Mouse (Mus musculus) MEL (cell line): ENCODE results near the gene Dnase1l3.

Experiments
- CTCF ChIP-seq, 3 experiments: IDR thresholded peaks in 2 of 3; conservative IDR thresholded peaks in 1 of 3; 2 replicates each; pipeline ENCODE4 v1.5.1; 2011 to 2012; ENCODE audit warnings: low read length in 3 of 3, low read depth in 2 of 3, mild to moderate bottlenecking in 2 of 3, improper control_type of control experiment in 1 of 3, inconsistent platforms in 1 of 3, mixed read lengths in 1 of 3, moderate library complexity in 1 of 3; ENCODE audit not compliant: control insufficient read depth in 1 of 3, insufficient read depth in 1 of 3, poor library complexity in 1 of 3, severe bottlenecking in 1 of 3
- ETS1 ChIP-seq: IDR thresholded peaks from 2 replicates; pipeline ENCODE4 v1.6.1; 2012; ENCODE audit warnings: low read depth, mild to moderate bottlenecking, inconsistent platforms, low read length, improper control_type of control experiment, moderate library complexity
- KAT2A ChIP-seq: conservative IDR thresholded peaks from 2 replicates; pipeline ENCODE4 v1.6.1; 2012; ENCODE audit warnings: low read depth, low read length, improper control_type of control experiment, inconsistent platforms
- MYC ChIP-seq: IDR thresholded peaks from 2 replicates; pipeline ENCODE4 v1.6.1; 2011; ENCODE audit warnings: low read depth, mild to moderate bottlenecking, low read length, improper control_type of control experiment, moderate library complexity
- POLR2A ChIP-seq, 2 experiments: IDR thresholded peaks; 2 replicates each; pipeline ENCODE4 v1.6.1; 2011 to 2012; ENCODE audit warnings: low read length in 2 of 2, mild to moderate bottlenecking in 2 of 2, control low read depth in 1 of 2, improper control_type of control experiment in 1 of 2, low read depth in 1 of 2, moderate library complexity in 1 of 2; ENCODE audit not compliant: control insufficient read depth in 1 of 2, insufficient read depth in 1 of 2, poor library complexity in 1 of 2
- POLR2AphosphoS5 ChIP-seq: IDR thresholded peaks from 2 replicates; pipeline ENCODE4 v1.6.1; 2012; ENCODE audit warnings: low read depth, borderline replicate concordance, mild to moderate bottlenecking, inconsistent platforms, low read length, moderate library complexity, mixed read lengths
- UBTF ChIP-seq: IDR thresholded peaks from 2 replicates; pipeline ENCODE4 v1.6.1; 2012; ENCODE audit warnings: low read depth, mild to moderate bottlenecking, inconsistent platforms, low read length, improper control_type of control experiment, moderate library complexity, borderline replicate concordance; ENCODE audit not compliant: insufficient read depth
- USF1 ChIP-seq: IDR thresholded peaks from 2 replicates; pipeline ENCODE4 v1.6.1; 2014; ENCODE audit warnings: low read depth, mild to moderate bottlenecking, inconsistent platforms, low read length, improper control_type of control experiment, moderate library complexity

- TF ChIP-seq POLR2A (IDR thresholded peaks at IDR 0.05; ENCODE audit: control insufficient read depth in 1 of 2, insufficient read depth in 1 of 2, low read depth in 1 of 2, low read length in 2 of 2, poor library complexity in 1 of 2) = no peak
- TF ChIP-seq CTCF (IDR thresholded peaks at IDR 0.05 in 2 of 3, conservative IDR thresholded peaks at IDR 0.05 in 1 of 3; ENCODE audit: control insufficient read depth in 1 of 3, insufficient read depth in 1 of 3, low read depth in 2 of 3, low read length in 3 of 3, poor library complexity in 1 of 3, severe bottlenecking in 1 of 3) = no peak
- TF ChIP-seq ETS1 = no peak
- no peak for TF ChIP-seq UBTF
- no peak for TF ChIP-seq MYC
- TF ChIP-seq POLR2AphosphoS5 = no peak
- TF ChIP-seq USF1 = no peak
- no peak for TF ChIP-seq KAT2A
These were observed 13.1 kb upstream of the Dnase1l3 start for GRCm38 (mm10) chr14:8007486-8007885.
